In the genomic region with DNA sequence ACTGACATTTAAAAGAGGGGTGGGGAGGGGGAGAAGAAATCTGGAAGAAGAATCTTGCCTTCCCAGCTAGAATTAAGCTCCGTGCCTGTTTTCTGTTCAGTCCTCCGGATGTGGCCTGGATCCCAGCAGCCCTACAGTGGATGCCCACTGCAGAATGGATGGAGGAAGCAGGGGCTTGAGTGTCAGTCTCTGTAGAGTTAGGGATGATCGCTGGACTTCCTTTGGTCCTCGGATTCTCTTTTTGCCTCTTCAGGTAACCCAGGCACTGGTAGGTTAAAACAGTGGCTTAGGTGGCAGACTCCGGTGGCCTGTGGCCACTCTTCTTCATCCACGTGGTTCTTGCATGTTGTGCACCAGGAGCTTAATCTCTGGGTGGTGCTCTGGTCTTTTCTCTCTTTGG, we compare ENCODE assay signal across 8 mouse cellular contexts. TPM values are rescaled to one million over a fixed set of nuclear protein-coding genes. Genes with fewer than 3 reads are reported as not detected.
DNase-seq lines count a peak whose midpoint lies in the region; ATAC-seq and TF ChIP-seq lines count a peak whose summit lies in the region.

No protein-coding gene starts in this region.

- no peak for ATAC-seq in heart, embryonic 14.5 days (ENCODE audit: insufficient number of reproducible peaks, insufficient read depth, low FRiP score, low read depth)
- ATAC-seq in forebrain, embryonic 14.5 days, result no peak
- no peak for ATAC-seq in liver, embryonic 15.5 days (ENCODE audit: insufficient read depth)

- TF ChIP-seq RAD21 in MEL (IDR thresholded peaks at IDR 0.05; ENCODE audit: low read depth, low read length), result no peak

- TF ChIP-seq CTCF in MEL (IDR thresholded peaks at IDR 0.05 in 2 of 3, conservative IDR thresholded peaks at IDR 0.05 in 1 of 3; ENCODE audit: control insufficient read depth in 1 of 3, insufficient read depth in 1 of 3, low read depth in 2 of 3, low read length in 3 of 3, poor library complexity in 1 of 3, severe bottlenecking in 1 of 3), result no peak

- DNase-seq in heart, adult 11 months, result no peak
- no peak for DNase-seq in MEL (ENCODE audit: low read depth, low spot score)
- DNase-seq in forebrain, embryonic 14.5 days (ENCODE audit: low spot score), result no peak
- DNase-seq in layer of hippocampus, adult 18-20 months (ENCODE audit: low spot score in 2 of 2), result no peak
- DNase-seq in gastrocnemius, postnatal 14 days, result no peak
- DNase-seq in layer of hippocampus, adult 9-10 months (ENCODE audit: low spot score), result no peak

- TF ChIP-seq EP300 in MEL (IDR thresholded peaks at IDR 0.05; ENCODE audit: low read depth in 1 of 2, low read length in 2 of 2), result no peak

- no peaks in the 10 kb centered on the region for H3K27me3 ChIP-seq in heart, embryonic 14.5 days (ENCODE audit: control insufficient read depth, insufficient read depth, low read length)
- H3K27me3 ChIP-seq in MEL (ENCODE audit: control insufficient read depth in 1 of 2, insufficient read depth in 2 of 2, low read length in 2 of 2), result no peaks in the 10 kb centered on the region
- H3K27me3 ChIP-seq in forebrain, embryonic 14.5 days (replicated peaks; ENCODE audit: control insufficient read depth, insufficient read depth, low read length), result no peaks in the 10 kb centered on the region
- no peaks in the 10 kb centered on the region for H3K27me3 ChIP-seq in liver, embryonic 15.5 days

- intact Hi-C loops in gastrocnemius, postnatal 14 days (cut with DNase I; ENCODE audit: low total_unique reads), result no loop called here

- no peaks in the 10 kb centered on the region for H3K9me3 ChIP-seq in heart, embryonic 14.5 days (ENCODE audit: control insufficient read depth, low read length)
- H3K9me3 ChIP-seq in MEL (replicated peaks; ENCODE audit: insufficient read depth, low read length), result no peaks in the 10 kb centered on the region
- H3K9me3 ChIP-seq in forebrain, embryonic 14.5 days (replicated peaks; ENCODE audit: control insufficient read depth, low read length), result no peaks in the 10 kb centered on the region
- H3K9me3 ChIP-seq in liver, embryonic 15.5 days (replicated peaks), result no peaks in the 10 kb centered on the region

- peaks cover 5 to 23% of the 10 kb centered on the region in 2 experiments for H3K4me1 ChIP-seq in heart, embryonic 14.5 days (ENCODE audit: control insufficient read depth in 2 of 2, insufficient read depth in 2 of 2, low read length in 2 of 2)
- peaks cover 0 to 8% of the 10 kb centered on the region in 2 experiments; a peak in 3 of 4 replicates for H3K4me1 ChIP-seq in MEL (ENCODE audit: control insufficient read depth in 1 of 2, insufficient read depth in 2 of 2, low read length in 2 of 2)
- peaks cover 5% of the 10 kb centered on the region; the same call in 1 of the 2 replicates for H3K4me1 ChIP-seq in forebrain, embryonic 14.5 days (ENCODE audit: control insufficient read depth, insufficient read depth, low read length)
- H3K4me1 ChIP-seq in liver, embryonic 15.5 days (replicated peaks), result peaks cover 41% of the 10 kb centered on the region

- no peak overlapping the region for H3K27ac ChIP-seq in heart, embryonic 14.5 days (replicated peaks in 1 of 2; ENCODE audit: control insufficient read depth in 1 of 2, insufficient read depth in 1 of 2, low read depth in 2 of 2, low read length in 2 of 2)
- H3K27ac ChIP-seq in MEL (ENCODE audit: control insufficient read depth, low read depth, low read length), result no peak overlapping the region
- no peak overlapping the region for H3K27ac ChIP-seq in forebrain, embryonic 14.5 days (ENCODE audit: low read depth, low read length)
- no peak overlapping the region for H3K27ac ChIP-seq in liver, embryonic 15.5 days (replicated peaks)

- H3K4me2 ChIP-seq in heart, embryonic 14.5 days (ENCODE audit: low read length), result peak overlapping the region; percentile 90
- peak overlapping the region; percentile 85 for H3K4me2 ChIP-seq in forebrain, embryonic 14.5 days (ENCODE audit: low read length)
- H3K4me2 ChIP-seq in liver, embryonic 15.5 days, result peak overlapping the region; percentile 92

- 37% methylated on average over 6 of the region's 6 CpGs for WGBS in heart, embryonic 14.5 days
- WGBS in forebrain, embryonic 14.5 days, result 35% methylated on average over 6 of the region's 6 CpGs
- WGBS in liver, embryonic 15.5 days (ENCODE audit: insufficient replicate concordance), result 47% methylated on average over 6 of the region's 6 CpGs

- H3K36me3 ChIP-seq in heart, embryonic 14.5 days (ENCODE audit: control insufficient read depth, insufficient read depth, low read length), result no peaks in the 10 kb centered on the region
- peaks cover 0 to 2% of the 10 kb centered on the region in 2 experiments; a peak in 2 of 4 replicates for H3K36me3 ChIP-seq in MEL (ENCODE audit: control insufficient read depth in 1 of 2, insufficient read depth in 2 of 2, low read length in 2 of 2)
- no peaks in the 10 kb centered on the region for H3K36me3 ChIP-seq in forebrain, embryonic 14.5 days (ENCODE audit: control insufficient read depth, insufficient read depth, low read length)
- H3K36me3 ChIP-seq in liver, embryonic 15.5 days (replicated peaks), result no peaks in the 10 kb centered on the region; the same call in 1 of the 2 replicates

- no peak for TF ChIP-seq POLR2A in MEL (IDR thresholded peaks at IDR 0.05; ENCODE audit: control insufficient read depth in 1 of 2, insufficient read depth in 1 of 2, low read depth in 1 of 2, low read length in 2 of 2, poor library complexity in 1 of 2)

- peak overlapping the region in 1 of 2 experiments; percentile 83; a peak in 3 of 4 replicates for H3K4me3 ChIP-seq in heart, embryonic 14.5 days (ENCODE audit: control insufficient read depth in 1 of 2, insufficient read depth in 1 of 2, low read depth in 1 of 2, low read length in 2 of 2)
- peak overlapping the region; percentile 65 to 96 for H3K4me3 ChIP-seq in MEL (ENCODE audit: control insufficient read depth in 1 of 2, insufficient read depth in 1 of 2, low read depth in 2 of 2, low read length in 2 of 2)
- peak overlapping the region; percentile 89 for H3K4me3 ChIP-seq in forebrain, embryonic 14.5 days (ENCODE audit: low read depth, low read length)
- peak overlapping the region; percentile 95 for H3K4me3 ChIP-seq in liver, embryonic 15.5 days (replicated peaks)

- peaks cover 5% of the 10 kb centered on the region for H3K79me2 ChIP-seq in MEL (ENCODE audit: control insufficient read depth, insufficient read depth, low read length, poor library complexity)

- peak overlapping the region; percentile 88 for H3K9ac ChIP-seq in heart, embryonic 14.5 days (ENCODE audit: low read length)
- 0 out of 2 replicates have a peak overlapping the region, but pooled peaks have one; percentile 95 for H3K9ac ChIP-seq in MEL (ENCODE audit: control insufficient read depth, low read depth, low read length, poor library complexity, severe bottlenecking)
- peak overlapping the region; percentile 96 for H3K9ac ChIP-seq in forebrain, embryonic 14.5 days (ENCODE audit: low read length)
- H3K9ac ChIP-seq in liver, embryonic 15.5 days, result peak overlapping the region; percentile 96

TF ChIP-seq in MEL, 35 proteins besides CTCF, POLR2A, EP300 and RAD21:
- no peak for TF ChIP-seq USF2 (IDR thresholded peaks at IDR 0.05; ENCODE audit: borderline replicate concordance in 1 of 2, insufficient read depth in 1 of 2, low read depth in 1 of 2, low read length in 2 of 2)
- TF ChIP-seq ZMIZ1 (IDR thresholded peaks at IDR 0.05; ENCODE audit: low read depth, low read length), result no peak
- TF ChIP-seq E2F4 (IDR thresholded peaks at IDR 0.05; ENCODE audit: borderline replicate concordance, low read depth, low read length), result no peak
- TF ChIP-seq CHD1 (IDR thresholded peaks at IDR 0.05; ENCODE audit: low read depth, low read length), result no peak
- TF ChIP-seq TAL1 (IDR thresholded peaks at IDR 0.05; ENCODE audit: low read length), result no peak
- TF ChIP-seq NELFE (IDR thresholded peaks at IDR 0.05; ENCODE audit: low read depth, low read length), result no peak
- no peak for TF ChIP-seq MYC (IDR thresholded peaks at IDR 0.05; ENCODE audit: low read depth, low read length)
- no peak for TF ChIP-seq POLR2AphosphoS2 (IDR thresholded peaks at IDR 0.05; ENCODE audit: low read length)
- TF ChIP-seq GABPA (IDR thresholded peaks at IDR 0.05; ENCODE audit: low read depth, low read length), result no peak
- TF ChIP-seq TBP (IDR thresholded peaks at IDR 0.05; ENCODE audit: low read depth, low read length), result no peak
- TF ChIP-seq MXI1 (IDR thresholded peaks at IDR 0.05; ENCODE audit: low read depth, low read length), result no peak

RNA-seq across cellular contexts. Expression of gene Dtnb, which starts 1.2 kb away (rescaled TPM):
- polyA plus RNA-seq in heart, embryonic 14.5 days (2014; fragmentation: Nextera tagmentation; extraction: Ambion mirVana), result 18.0 and 19.6 TPM in 2 replicates
- 18.6 and 20.6 TPM in 2 replicates for total RNA-seq in MEL (2012; rRNA removed)
- 10 to 100 TPM in 1 of 2 experiments, not detected in 1; 24.9 TPM for polyA plus RNA-seq in MEL (2012; ENCODE audit: insufficient read depth in 1 of 2, insufficient read length in 2 of 2, low read depth in 1 of 2, low replicate concordance in 2 of 2, missing spikeins in 1 of 2)
- polyA plus RNA-seq in forebrain, embryonic 14.5 days (2014; fragmentation: Nextera tagmentation; extraction: Ambion mirVana), result 27.3 and 34.8 TPM in 2 replicates
- polyA plus RNA-seq in liver, embryonic 15.5 days (2015; fragmentation: Nextera tagmentation; extraction: Ambion mirVana), result 21.5 and 25.5 TPM in 2 replicates
- total RNA-seq in layer of hippocampus, adult 18-20 months (2021), result 100 to 1,000 TPM; 119 to 131 TPM
- total RNA-seq in gastrocnemius, postnatal 14 days (2021), result 1 to 10 TPM; 3.2 to 3.4 TPM
